Mouse (Mus musculus) frontal cortex, postnatal 14 days (tissue): ENCODE measurements at regions not wholly inside any gene's neighbourhood (a gene's known extent, or its start where the extent isn't known, plus 50 kb on each side); places are given as distances from the start of the nearest gene placed in this dataset.
A peak's percentile ranks its signal among the peaks of the same experiment; 100 is the strongest.

Source experiments
- DNase-seq, 2 experiments: peaks; one replicate each; pipeline ENCODE4 v3.0.0; 2022; ENCODE audit warnings: low spot score in 2 of 2

- DNase-seq: no peak
Measured at GRCm38 (mm10) chr12:17481687-17482086, 62.9 kb upstream of the Odc1 start.

- peak in 1 of 2 experiments; percentile 1 for DNase-seq
Measured at GRCm38 (mm10) chr12:17482196-17482595, 62.4 kb upstream of the Odc1 start.

GRCm38 (mm10) chr12:17484448-17484847, 60.1 kb upstream of the Odc1 start:
- no peak for DNase-seq

GRCm38 (mm10) chr12:17486062-17486770, 58.4 kb upstream of the Odc1 start:
- DNase-seq: no peak

- DNase-seq: no peak
Measured at GRCm38 (mm10) chr12:17487336-17487735, 57.3 kb upstream of the Odc1 start.

- DNase-seq: no peak
Measured at GRCm38 (mm10) chr12:17488203-17488602, 56.4 kb upstream of the Odc1 start.

GRCm38 (mm10) chr12:17489971-17490370, 54.6 kb upstream of the Odc1 start:
- DNase-seq: no peak

- no peak for DNase-seq
Measured at GRCm38 (mm10) chr12:17492574-17492973, 52.0 kb upstream of the Odc1 start.

GRCm38 (mm10) chr12:17493053-17493452, 51.5 kb upstream of the Odc1 start:
- no peak for DNase-seq

- DNase-seq: no peak
Measured at GRCm38 (mm10) chr12:17493810-17494209, 50.8 kb upstream of the Odc1 start.
